Mouse (Mus musculus) embryo, embryonic 10 days (tissue): ENCODE measurements around the gene Vash2.
"Not testable (repeated sequence)": the region's sequence is repeated elsewhere in the genome, so short reads cannot be mapped to it uniquely, and the experiment has no call there.

ENCODE experiments used
- DNase-seq: peaks from one replicate; pipeline ENCODE4 v3.0.0-alpha.2; 2015; ENCODE audit warnings: low spot score

Vash2 gene

DNA sequence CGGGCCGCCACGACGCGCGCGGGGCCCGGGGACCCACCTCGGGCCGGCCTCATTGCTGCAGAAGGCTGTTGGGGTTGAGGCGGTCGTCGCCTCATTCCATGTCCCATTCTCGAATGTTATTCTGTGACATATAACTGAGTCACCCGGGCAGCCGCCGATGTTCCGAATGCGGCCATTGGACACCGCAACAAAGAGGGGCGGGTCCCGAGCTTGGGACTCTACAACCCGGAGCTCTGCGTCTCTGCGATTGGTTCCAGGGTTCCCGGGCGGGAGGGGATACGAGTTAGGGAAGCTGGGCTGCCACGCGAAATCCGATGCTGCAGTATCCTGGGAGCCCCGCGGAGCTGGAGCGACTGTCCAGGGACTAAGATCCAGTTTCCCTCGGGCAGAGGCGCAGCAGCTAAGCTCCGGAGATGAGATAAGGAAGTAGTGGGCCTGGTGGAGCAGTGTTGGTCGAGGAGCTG, at the start of gene Vash2:
Gene Vash2 (minus strand): TSS at position 197 of the 464 bp plus-strand sequence.
- DNase-seq: peak; percentile 96

DNA sequence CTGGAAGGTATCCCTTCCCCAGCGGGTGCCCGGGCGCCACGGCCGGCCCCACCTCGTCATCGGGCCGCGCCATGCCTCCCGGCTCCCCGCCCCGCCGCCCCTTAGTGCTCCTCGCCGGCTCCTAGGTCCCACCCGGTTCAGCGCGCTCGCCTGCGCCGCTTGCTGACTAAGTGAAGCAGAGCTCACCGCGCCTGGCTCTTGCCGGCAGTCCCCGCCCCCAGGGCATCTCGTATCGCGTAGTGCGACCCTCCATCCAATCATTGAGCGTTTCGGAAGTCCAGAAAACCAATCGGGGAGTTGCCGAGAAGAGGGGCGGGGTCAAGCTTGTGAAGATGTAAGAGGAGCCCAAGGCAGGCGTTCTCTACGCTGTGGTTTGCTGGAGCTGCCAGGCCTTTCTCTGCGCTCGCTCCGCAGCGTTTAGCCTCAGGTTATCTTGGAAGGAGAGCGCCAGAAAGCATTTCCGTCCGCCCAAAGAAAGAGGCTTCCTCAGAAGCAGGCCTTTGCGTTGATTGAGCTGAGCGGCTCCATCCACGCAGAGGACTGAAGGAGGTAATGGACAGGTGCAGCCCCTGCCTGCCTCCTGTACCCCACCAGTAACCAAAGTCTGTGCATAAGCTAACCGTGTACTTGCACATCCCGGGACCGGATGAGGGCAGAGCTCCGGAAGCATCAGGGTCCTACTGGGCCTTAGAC, 47.1 kb upstream of the Vash2 start, which contains the start of gene Flvcr1:
Gene Flvcr1 (minus strand): TSS at position 138 of the 693 bp plus-strand sequence.
- DNase-seq: peak; percentile 99

- peak; percentile 63 for DNase-seq
Observed at GRCm38 (mm10) chr1:191025016-191026012, 46.2 kb upstream of the Vash2 start.

DNA sequence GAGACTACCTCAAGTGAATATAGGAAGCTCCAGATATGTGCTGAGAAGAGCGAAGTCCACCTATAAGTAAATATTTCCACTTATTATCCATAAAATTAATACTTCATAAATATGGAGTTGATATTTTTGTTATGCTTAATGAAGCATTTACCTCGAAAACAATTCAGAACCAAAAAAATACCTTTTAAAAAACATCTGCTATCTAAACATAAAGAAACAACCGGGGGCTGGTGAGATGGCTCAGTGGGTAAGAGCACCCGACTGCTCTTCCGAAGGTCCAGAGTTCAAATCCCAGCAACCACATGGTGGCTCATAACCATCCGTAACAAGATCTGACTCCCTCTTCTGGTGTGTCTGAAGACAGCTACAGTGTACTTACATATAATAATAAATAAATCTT, 44.7 kb upstream of the Vash2 start:
- DNase-seq: not testable (repeated sequence)

DNA sequence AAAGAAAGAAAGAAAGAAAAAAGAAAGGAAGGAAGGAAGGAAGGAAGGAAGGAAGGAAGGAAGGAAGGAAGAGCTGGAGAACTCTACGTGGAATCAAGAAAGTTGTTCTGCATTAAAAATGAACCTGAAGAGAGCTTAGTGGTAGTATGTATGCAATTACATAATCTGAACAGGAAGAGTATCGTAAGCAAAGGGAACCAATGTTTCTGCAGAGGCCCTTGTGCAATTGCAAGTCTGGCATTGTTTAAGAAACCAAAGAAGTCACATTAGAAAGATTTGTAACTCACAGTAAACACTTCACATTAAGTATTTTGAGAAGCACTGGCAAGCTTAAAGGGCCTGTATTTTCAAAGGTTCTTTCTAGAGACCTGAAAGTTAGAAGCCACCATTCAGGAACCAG, 44.0 kb upstream of the Vash2 start:
- DNase-seq: no peak

- no peak for DNase-seq
Observed at GRCm38 (mm10) chr1:191021016-191021415, 41.9 kb upstream of the Vash2 start.

GRCm38 (mm10) chr1:191020217-191020924, 41.3 kb upstream of the Vash2 start:
- no peak for DNase-seq

DNA sequence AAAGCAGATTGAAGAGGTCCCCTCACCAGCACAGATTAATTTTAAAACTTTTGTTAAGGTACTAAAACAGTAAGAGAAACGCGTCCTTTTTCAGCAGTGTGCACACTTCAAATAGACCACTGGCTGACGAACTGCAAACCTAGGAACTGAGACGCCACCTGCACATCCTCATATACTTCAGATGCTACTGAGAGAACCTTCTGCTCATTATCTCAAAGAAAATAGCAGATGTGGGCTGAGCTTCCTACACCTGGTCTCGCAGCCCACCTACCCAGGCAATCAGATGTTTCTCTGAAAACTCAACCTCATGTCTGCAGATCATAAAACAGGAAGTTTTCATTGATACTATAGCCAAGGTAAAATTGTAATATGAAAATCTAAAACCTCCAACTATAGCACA, 40.7 kb upstream of the Vash2 start:
- DNase-seq: no peak

GRCm38 (mm10) chr1:191014271-191014670, 35.2 kb upstream of the Vash2 start:
- no peak for DNase-seq

DNA sequence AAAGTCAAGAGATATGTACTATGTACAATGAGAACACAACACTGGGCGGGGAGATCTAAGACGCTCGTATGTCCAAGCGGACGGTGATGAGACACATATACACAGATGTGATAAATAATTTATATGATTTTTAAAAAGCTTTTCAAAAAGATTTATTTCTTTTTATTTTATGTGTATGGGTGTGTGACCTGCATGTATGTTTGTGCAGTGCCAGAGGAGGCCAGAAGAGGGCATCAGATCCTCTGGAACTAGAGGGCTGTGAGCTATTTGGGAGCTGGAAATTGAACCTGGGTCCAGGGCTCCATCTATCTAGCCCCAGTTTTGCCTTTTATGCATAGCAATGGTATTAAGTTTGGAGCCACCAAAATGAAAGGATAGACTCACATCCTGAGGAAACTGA, 29.6 kb upstream of the Vash2 start:
- DNase-seq: no peak

DNA sequence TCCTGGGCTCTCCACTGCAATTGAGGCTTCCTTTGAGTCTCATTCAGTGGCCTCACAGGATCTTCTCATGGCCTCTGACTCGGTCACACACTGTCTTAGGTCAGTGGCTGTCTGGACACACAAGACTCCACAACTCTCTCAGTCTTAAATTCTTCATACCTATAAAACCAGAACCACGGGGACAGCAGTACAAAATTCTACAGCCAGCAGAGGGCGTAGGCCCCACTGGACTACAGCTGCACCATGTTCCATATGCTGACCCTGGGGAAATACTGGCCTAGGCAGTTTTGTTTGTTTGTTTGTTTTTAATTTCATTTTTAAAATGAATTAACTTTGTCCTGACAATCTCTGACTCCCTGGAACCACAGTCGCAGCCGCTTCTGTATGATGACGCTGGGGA, 23.1 kb upstream of the Vash2 start:
- peak; percentile 31 for DNase-seq

GRCm38 (mm10) chr1:191000686-191001085, 21.6 kb upstream of the Vash2 start:
- no peak for DNase-seq

DNA sequence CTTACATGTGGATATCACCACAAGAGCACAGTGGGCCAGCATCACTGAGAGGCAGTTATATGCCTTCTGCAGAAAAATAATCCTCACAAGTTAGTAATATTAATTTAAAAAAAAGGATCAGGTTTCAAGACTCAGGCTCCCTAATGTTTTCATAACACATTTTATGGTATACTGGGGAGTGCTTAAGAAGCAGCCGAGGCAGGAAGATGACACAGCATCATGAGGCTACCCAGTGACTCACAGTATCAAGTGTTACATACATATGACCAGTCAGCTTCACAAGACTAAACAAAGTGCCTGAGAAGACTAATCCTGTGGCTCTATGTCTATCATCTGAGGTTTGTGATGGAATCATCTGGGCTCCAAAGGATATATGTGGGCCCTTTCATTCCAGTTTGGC, 18.9 kb upstream of the Vash2 start:
- DNase-seq: no peak

- no peak for DNase-seq
Observed at GRCm38 (mm10) chr1:190996346-190996877, 17.3 kb upstream of the Vash2 start.

DNA sequence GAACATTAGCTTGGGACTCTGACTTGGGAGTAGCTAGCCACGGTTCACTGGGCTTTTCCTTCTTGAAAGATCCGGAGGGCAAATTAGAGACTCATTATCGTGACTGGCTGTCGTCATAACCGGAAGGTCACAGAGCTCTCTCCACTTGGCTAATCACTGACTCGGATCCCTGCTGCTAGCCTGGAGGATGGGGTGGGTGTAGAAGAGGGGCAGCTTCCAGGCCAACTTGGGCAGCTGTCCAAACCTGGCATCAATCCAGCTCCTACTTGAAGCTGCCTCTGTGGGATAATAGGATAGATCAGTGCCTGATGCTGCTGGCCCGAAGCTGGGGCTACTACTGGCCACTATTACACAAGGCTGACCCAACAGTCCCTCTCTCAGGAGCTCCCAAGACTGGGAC, 16.5 kb upstream of the Vash2 start:
- no peak for DNase-seq

- no peak for DNase-seq
Observed at GRCm38 (mm10) chr1:190989437-190990082, 10.5 kb upstream of the Vash2 start.

DNA sequence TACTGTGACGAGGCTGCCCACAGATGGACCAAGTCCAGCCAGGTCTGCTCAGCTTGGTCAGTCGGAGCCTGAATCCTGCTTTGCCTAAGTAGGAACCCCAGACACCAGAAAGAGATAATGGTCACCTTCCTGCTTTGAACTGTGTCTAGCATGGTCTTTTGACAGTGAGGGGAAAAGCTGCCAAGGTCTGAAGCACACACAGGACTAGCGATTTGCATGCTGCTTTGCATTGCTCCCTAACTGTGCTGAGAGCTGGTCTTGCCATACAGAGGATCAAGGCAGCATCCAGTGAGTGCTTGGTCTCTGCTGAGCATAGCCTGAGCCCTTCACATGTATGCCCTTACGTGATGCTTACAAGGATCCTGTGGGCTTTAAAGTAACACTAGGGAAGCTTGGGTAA, 2.3 kb upstream of the Vash2 start:
- DNase-seq: no peak

- DNase-seq: no peak
Observed at GRCm38 (mm10) chr1:190980470-190980869, 1.4 kb upstream of the Vash2 start.

- DNase-seq: peak; percentile 51
Observed at GRCm38 (mm10) chr1:190978511-190979073, 504 bp downstream of the Vash2 start.

DNA sequence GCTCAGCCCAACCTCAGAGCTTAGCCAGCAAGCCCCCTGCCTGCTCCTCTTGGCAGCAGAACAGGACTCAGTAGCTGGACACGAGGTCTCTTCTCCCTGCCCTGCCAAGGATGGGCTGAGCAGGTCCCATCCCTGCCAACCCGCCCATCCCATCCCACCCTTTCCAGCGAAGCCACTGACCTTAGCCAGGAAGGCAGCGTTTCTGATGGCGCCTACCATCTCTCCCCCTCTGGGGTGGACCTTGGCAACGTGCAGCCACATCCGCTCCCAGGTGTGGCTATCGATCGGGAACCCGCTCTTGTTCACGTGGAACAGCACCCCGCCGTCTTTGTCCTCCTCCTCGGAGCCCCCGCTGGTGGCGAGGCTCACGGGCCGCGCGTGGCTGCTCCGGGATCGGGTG, 1.1 kb downstream of the Vash2 start:
- peak; percentile 38 for DNase-seq
